Mouse (Mus musculus): ENCODE measurements around the gene Rnf149. TPM values are rescaled to one million over a fixed set of nuclear protein-coding genes. Genes with fewer than 3 reads are reported as not detected.
A peak's percentile ranks its signal among the peaks of the same experiment; 100 is the strongest.

The Rnf149 gene
- polyA plus RNA-seq, 1 experiment from 2014 or later, result 30.2 TPM

DNA sequence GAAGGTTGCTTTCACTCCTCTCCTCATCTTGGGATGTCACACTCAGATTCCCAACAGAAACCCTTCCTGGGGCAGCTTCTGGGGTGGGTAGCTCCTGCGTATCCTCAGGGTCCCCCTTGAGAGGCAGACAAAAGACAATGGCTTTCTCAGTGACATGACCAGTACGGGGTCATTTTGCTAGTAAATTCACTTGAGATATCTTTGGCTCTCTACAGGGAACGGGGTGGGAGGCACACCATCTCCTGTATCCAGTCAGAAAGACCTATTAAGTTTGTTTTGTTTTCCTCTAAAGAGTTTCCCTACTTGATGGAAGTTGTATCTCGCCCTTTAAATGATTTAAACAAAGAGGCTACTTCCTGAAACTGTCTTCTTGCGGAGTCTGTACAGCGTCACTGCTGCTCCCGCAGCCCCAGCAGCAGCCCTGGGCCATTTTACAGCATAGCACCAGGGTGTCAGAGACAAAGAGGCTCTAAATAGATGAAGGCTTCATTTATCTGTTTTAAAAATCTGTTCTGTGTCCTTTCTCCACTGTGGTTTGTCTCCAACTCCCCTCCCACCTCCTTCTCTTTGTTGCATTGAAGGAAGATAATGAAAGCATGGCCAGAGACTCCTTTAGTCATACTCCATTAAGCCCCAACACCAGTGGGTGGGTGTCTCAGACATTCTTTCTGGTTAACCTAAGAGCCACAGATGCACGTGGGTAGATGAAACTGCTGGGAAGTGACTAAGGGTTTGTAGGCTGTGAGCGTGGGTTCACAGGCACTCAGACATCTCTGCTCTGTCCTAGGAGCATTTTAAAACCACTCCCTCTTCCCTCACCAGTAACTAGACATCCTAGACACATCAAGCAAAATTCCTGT is 21.4 kb downstream of the Rnf149 start:
- peaks cover 11% of the 10 kb centered on the region; the same call in 1 of the 2 replicates for H3K36me3 ChIP-seq (ENCODE audit: control insufficient read depth, insufficient read depth, low read length)
- H3K4me3 ChIP-seq (ENCODE audit: low read depth, low read length), result no peak overlapping the region
- WGBS, result 56% methylated on average over 9 of the region's 9 CpGs
- DNase-seq (ENCODE audit: low spot score) (no peak), ATAC-seq (ENCODE audit: low FRiP score, low TSS enrichment) (no peak)
- H3K9ac ChIP-seq (ENCODE audit: low read length), result no peak overlapping the region
- H3K4me2 ChIP-seq (replicated peaks; ENCODE audit: low read depth), result no peak overlapping the region
- no peaks in the 10 kb centered on the region for H3K9me3 ChIP-seq (ENCODE audit: control insufficient read depth, low read length)
- H3K4me1 ChIP-seq (replicated peaks; ENCODE audit: control insufficient read depth, insufficient read depth), result no peaks in the 10 kb centered on the region
- H3K27ac ChIP-seq (replicated peaks), result peak overlapping the region; percentile 35
- no peak for TF ChIP-seq EP300 (optimal IDR thresholded peaks at IDR 0.05)
- TF ChIP-seq CTCF (IDR thresholded peaks at IDR 0.05; ENCODE audit: low read depth), result no peak
- no peaks in the 10 kb centered on the region for H3K27me3 ChIP-seq (ENCODE audit: control insufficient read depth, insufficient read depth, low read length)

GRCm38 (mm10) chr1:39549831-39550230 is 27.4 kb downstream of the Rnf149 start:
- Histone ChIP-seq H3K9ac (ENCODE audit: low read length) (no peak overlapping the region), H3K4me3 (ENCODE audit: low read depth, low read length) (no peak overlapping the region), H3K27ac (replicated peaks) (no peak overlapping the region), H3K9me3 (ENCODE audit: control insufficient read depth, low read length) (no peaks in the 10 kb centered on the region), H3K4me1 (replicated peaks; ENCODE audit: control insufficient read depth, insufficient read depth) (no peaks in the 10 kb centered on the region), H3K27me3 (ENCODE audit: control insufficient read depth, insufficient read depth, low read length) (no peaks in the 10 kb centered on the region), H3K36me3 (ENCODE audit: control insufficient read depth, insufficient read depth, low read length) (peaks cover 14% of the 10 kb centered on the region; the same call in 1 of the 2 replicates), H3K4me2 (replicated peaks; ENCODE audit: low read depth) (no peak overlapping the region)
- DNase-seq (ENCODE audit: low spot score) (no peak), ATAC-seq (ENCODE audit: low FRiP score, low TSS enrichment) (no peak)
- 57% methylated on average over 2 of the region's 2 CpGs for WGBS
- no peak for TF ChIP-seq CTCF (IDR thresholded peaks at IDR 0.05; ENCODE audit: low read depth)

GRCm38 (mm10) chr1:39547238-39547637 is 30.0 kb downstream of the Rnf149 start:
- Histone ChIP-seq H3K27ac (replicated peaks) (no peak overlapping the region), H3K4me2 (replicated peaks; ENCODE audit: low read depth) (no peak overlapping the region), H3K36me3 (ENCODE audit: control insufficient read depth, insufficient read depth, low read length) (peaks cover 20% of the 10 kb centered on the region; the same call in 1 of the 2 replicates), H3K27me3 (ENCODE audit: control insufficient read depth, insufficient read depth, low read length) (no peaks in the 10 kb centered on the region), H3K9ac (ENCODE audit: low read length) (no peak overlapping the region), H3K4me1 (replicated peaks; ENCODE audit: control insufficient read depth, insufficient read depth) (no peaks in the 10 kb centered on the region), H3K4me3 (ENCODE audit: low read depth, low read length) (no peak overlapping the region), H3K9me3 (ENCODE audit: control insufficient read depth, low read length) (no peaks in the 10 kb centered on the region)
- 35% methylated on average over 2 of the region's 2 CpGs for WGBS
- peak; percentile 66; the same call in 1 of the 2 replicates for ATAC-seq (ENCODE audit: low FRiP score, low TSS enrichment)
- DNase-seq (ENCODE audit: low spot score), result no peak
- TF ChIP-seq EP300 (optimal IDR thresholded peaks at IDR 0.05) (no peak), CTCF (IDR thresholded peaks at IDR 0.05; ENCODE audit: low read depth) (peak; percentile 56)

DNA sequence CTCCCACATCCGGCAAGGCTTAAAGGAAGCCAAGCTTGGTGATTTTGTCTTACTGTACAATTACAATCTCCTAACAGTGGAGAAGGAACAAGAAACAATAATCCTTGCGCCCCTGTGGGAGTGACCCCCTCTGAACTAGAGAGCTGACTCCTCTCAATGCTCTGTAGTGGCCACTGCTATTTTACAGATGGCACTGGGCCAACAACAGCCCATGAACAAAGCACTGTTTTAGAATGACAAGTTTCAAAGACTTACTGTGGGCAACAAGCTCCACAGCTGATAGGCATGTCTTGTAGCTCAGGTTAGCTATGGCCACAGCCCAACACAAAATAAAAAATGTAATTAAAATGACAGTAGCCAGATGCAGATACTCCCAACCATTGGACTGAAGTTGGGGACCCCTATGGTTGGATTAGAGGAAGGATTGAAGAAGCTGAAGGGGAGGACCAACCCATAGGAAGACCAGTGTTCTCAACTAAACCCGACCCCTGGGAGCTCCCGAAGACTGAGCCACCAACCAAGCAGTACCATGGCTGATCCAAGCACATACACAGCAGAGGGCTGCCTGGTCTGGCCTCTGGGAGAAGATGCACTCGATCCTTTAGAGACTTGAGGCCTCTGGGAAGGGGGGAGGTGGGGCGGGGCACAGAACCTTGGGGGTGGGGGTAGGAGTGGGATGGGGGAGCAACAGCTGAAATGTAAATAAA is 30.9 kb downstream of the Rnf149 start:
- Histone ChIP-seq H3K4me1 (replicated peaks; ENCODE audit: control insufficient read depth, insufficient read depth) (no peaks in the 10 kb centered on the region), H3K9ac (ENCODE audit: low read length) (no peak overlapping the region), H3K27ac (replicated peaks) (no peak overlapping the region), H3K36me3 (ENCODE audit: control insufficient read depth, insufficient read depth, low read length) (peaks cover 20% of the 10 kb centered on the region; the same call in 1 of the 2 replicates), H3K4me2 (replicated peaks; ENCODE audit: low read depth) (no peak overlapping the region), H3K9me3 (ENCODE audit: control insufficient read depth, low read length) (no peaks in the 10 kb centered on the region), H3K27me3 (ENCODE audit: control insufficient read depth, insufficient read depth, low read length) (no peaks in the 10 kb centered on the region), H3K4me3 (ENCODE audit: low read depth, low read length) (no peak overlapping the region)
- TF ChIP-seq CTCF (IDR thresholded peaks at IDR 0.05; ENCODE audit: low read depth) (no peak), EP300 (optimal IDR thresholded peaks at IDR 0.05) (no peak)
- ATAC-seq (ENCODE audit: low FRiP score, low TSS enrichment), result peak; percentile 63; the same call in 1 of the 2 replicates
- 84% methylated on average over 6 of the region's 6 CpGs for WGBS
- no peak for DNase-seq (ENCODE audit: low spot score)

DNA sequence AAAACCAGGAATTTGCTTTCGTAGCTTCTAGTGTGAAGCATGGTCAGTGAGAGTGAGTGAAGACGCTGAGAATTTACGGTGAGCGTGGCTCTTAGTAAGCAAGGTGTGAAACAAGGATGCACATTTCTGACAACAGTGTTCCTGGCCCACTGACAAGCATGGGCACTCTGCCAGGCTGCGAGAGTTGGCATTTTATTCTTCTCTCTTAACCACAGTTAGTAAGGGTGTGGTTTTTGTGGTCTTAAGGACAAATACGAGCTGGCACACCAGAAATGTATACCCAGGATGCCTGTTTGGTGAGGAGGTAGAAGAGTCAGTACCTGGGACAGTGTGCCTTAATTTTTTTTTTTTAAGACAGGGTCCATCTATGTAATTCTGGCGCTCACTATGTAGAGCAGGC is 31.6 kb downstream of the Rnf149 start:
- H3K27me3 ChIP-seq (ENCODE audit: control insufficient read depth, insufficient read depth, low read length), result no peaks in the 10 kb centered on the region
- H3K27ac ChIP-seq (replicated peaks), result no peak overlapping the region
- ATAC-seq (ENCODE audit: low FRiP score, low TSS enrichment) (no peak), DNase-seq (ENCODE audit: low spot score) (no peak)
- H3K4me2 ChIP-seq (replicated peaks; ENCODE audit: low read depth), result no peak overlapping the region
- WGBS, result 74% methylated on average over 7 of the region's 7 CpGs
- peaks cover 22% of the 10 kb centered on the region for H3K36me3 ChIP-seq (ENCODE audit: control insufficient read depth, insufficient read depth, low read length)
- TF ChIP-seq CTCF (IDR thresholded peaks at IDR 0.05; ENCODE audit: low read depth) (no peak), EP300 (optimal IDR thresholded peaks at IDR 0.05) (no peak)
- no peak overlapping the region for H3K4me3 ChIP-seq (ENCODE audit: low read depth, low read length)
- no peak overlapping the region for H3K9ac ChIP-seq (ENCODE audit: low read length)
- no peaks in the 10 kb centered on the region for H3K9me3 ChIP-seq (ENCODE audit: control insufficient read depth, low read length)
- no peaks in the 10 kb centered on the region for H3K4me1 ChIP-seq (replicated peaks; ENCODE audit: control insufficient read depth, insufficient read depth)

- Histone ChIP-seq H3K27me3 (ENCODE audit: control insufficient read depth, insufficient read depth, low read length) (no peaks in the 10 kb centered on the region), H3K9ac (ENCODE audit: low read length) (no peak overlapping the region), H3K9me3 (ENCODE audit: control insufficient read depth, low read length) (no peaks in the 10 kb centered on the region), H3K36me3 (ENCODE audit: control insufficient read depth, insufficient read depth, low read length) (peaks cover 26% of the 10 kb centered on the region), H3K4me2 (replicated peaks; ENCODE audit: low read depth) (no peak overlapping the region), H3K4me1 (replicated peaks; ENCODE audit: control insufficient read depth, insufficient read depth) (no peaks in the 10 kb centered on the region; the same call in 1 of the 2 replicates), H3K27ac (replicated peaks) (no peak overlapping the region), H3K4me3 (ENCODE audit: low read depth, low read length) (no peak overlapping the region)
- no peak for ATAC-seq (ENCODE audit: low FRiP score, low TSS enrichment)
- TF ChIP-seq EP300 (optimal IDR thresholded peaks at IDR 0.05), result no peak
- peak; percentile 26; the same call in 1 of the 2 replicates for TF ChIP-seq CTCF (IDR thresholded peaks at IDR 0.05; ENCODE audit: low read depth)
- no peak for DNase-seq (ENCODE audit: low spot score)
These were observed 36.6 kb downstream of the Rnf149 start for GRCm38 (mm10) chr1:39540592-39540991.
